Mouse (Mus musculus) ES-E14 (cell line): ENCODE data around the gene Jph3. TPM values are rescaled to one million over a fixed set of nuclear protein-coding genes. Genes with fewer than 3 reads are reported as not detected.

Source experiments
- DNase-seq: peaks from one replicate; pipeline ENCODE4 v3.0.0-alpha.2; 2013; ENCODE audit warnings: low read depth, low spot score
- H3K27ac ChIP-seq: 2 replicates; pipeline ENCODE4 v1.5.1; 2012; ENCODE audit warnings: low read depth, mild to moderate bottlenecking, low read length, moderate library complexity, mixed read lengths; ENCODE audit not compliant: poor library complexity, insufficient read depth, severe bottlenecking
- H3K36me3 ChIP-seq: 2 replicates; pipeline ENCODE4 v1.6.1; 2012; ENCODE audit warnings: mild to moderate bottlenecking, low read length, moderate library complexity, mixed read lengths; ENCODE audit not compliant: control insufficient read depth, poor library complexity, insufficient read depth, severe bottlenecking
- H3K4me1 ChIP-seq, 2 experiments: fragments of 150-350 bp in 1 of 2; sonication (generic) in 1 of 2; 2 replicates each; pipeline ENCODE4 v1.6.1; 2012; ENCODE audit warnings: low read length in 2 of 2, mild to moderate bottlenecking in 1 of 2, mixed read lengths in 1 of 2; ENCODE audit not compliant: control insufficient read depth in 2 of 2, insufficient read depth in 2 of 2, poor library complexity in 1 of 2
- H3K4me3 ChIP-seq, 2 experiments: fragments of 150-350 bp in 1 of 2; sonication (generic) in 1 of 2; 2 replicates each; pipeline ENCODE4 v1.5.1; 2012; ENCODE audit warnings: low read length in 2 of 2, low read depth in 1 of 2, mild to moderate bottlenecking in 1 of 2, mixed read lengths in 1 of 2; ENCODE audit not compliant: insufficient read depth in 1 of 2, poor library complexity in 1 of 2, severe bottlenecking in 1 of 2
- H3K9ac ChIP-seq: 2 replicates; pipeline ENCODE4 v1.6.1; 2012; ENCODE audit warnings: low read depth, mild to moderate bottlenecking, low read length, mixed read lengths; ENCODE audit not compliant: poor library complexity, insufficient read depth, severe bottlenecking
- H3K9me3 ChIP-seq: fragments of 150-350 bp; sonication (generic); 2 replicates; pipeline ENCODE4 v1.6.1; 2012; ENCODE audit warnings: low read depth, mild to moderate bottlenecking, low read length; ENCODE audit not compliant: control insufficient read depth, insufficient read depth
- CHD2 ChIP-seq: IDR thresholded peaks from 2 replicates; pipeline ENCODE4 v1.6.1; 2014; ENCODE audit warnings: mild to moderate bottlenecking, low read depth, low read length, inconsistent platforms
- HCFC1 ChIP-seq: IDR thresholded peaks from 2 replicates; pipeline ENCODE4 v1.6.1; 2012; ENCODE audit warnings: low read length, inconsistent platforms, borderline replicate concordance; ENCODE audit not compliant: insufficient read depth
- MAFK ChIP-seq: IDR thresholded peaks from 2 replicates; pipeline ENCODE4 v1.6.1; 2014; ENCODE audit warnings: mild to moderate bottlenecking, low read depth, low read length, inconsistent platforms; ENCODE audit not compliant: insufficient read depth
- ZC3H11A ChIP-seq: IDR thresholded peaks from 2 replicates; pipeline ENCODE4 v1.6.1; 2012; ENCODE audit warnings: low read depth, mild to moderate bottlenecking, inconsistent platforms, low read length, borderline replicate concordance
- ZNF384 ChIP-seq: IDR thresholded peaks from 2 replicates; pipeline ENCODE4 v1.6.1; 2012; ENCODE audit warnings: low read depth, low read length, inconsistent platforms
- in situ Hi-C, 2 experiments: fragments of 600-800 bp; cut with MboI; formaldehyde crosslinking; loops; one replicate each; pipeline ENCODE4 v1.15.1; 2025; ENCODE audit warnings: low sequenced_read_pairs in 2 of 2, inconsistent platforms in 1 of 2; ENCODE audit not compliant: unreplicated experiment in 2 of 2
- total RNA-seq: library from RNA; depleted of rRNA; stranded (reverse); fragments of 300-350 nt; gene quantifications from 2 replicates; pipeline ENCODE4 v1.2.3, GENCODE M21; 2012

Gene Jph3
- total RNA-seq, 1 experiment = 0.76 TPM

DNA sequence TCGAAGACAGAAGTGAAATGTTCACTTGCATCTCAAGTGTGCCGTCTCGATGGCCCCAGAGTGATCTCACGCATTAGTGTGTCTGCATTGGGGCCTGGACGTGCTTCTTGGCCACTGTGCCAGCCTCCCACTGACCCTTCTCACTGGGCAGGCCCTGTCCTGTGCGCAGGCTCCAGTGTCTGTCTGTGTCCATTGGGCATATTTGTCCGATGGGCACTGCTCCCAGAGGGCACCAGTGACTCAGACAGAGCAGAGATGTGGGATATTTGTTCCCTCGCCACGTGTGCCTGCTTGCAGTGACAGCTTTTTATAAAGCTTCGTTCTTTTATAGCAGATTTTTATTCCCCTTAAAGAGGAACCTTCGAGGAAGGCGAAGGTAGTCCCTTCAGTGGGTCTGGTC is 44.5 kb downstream of the Jph3 start:
- Histone ChIP-seq H3K27ac (no peak overlapping the region), H3K9ac (no peak overlapping the region), H3K4me3 (no peak overlapping the region), H3K36me3 (no peaks in the 10 kb centered on the region), H3K4me1 (peaks cover 0 to 9% of the 10 kb centered on the region in 2 experiments; a peak in 1 of 4 replicates), H3K9me3 (no peaks in the 10 kb centered on the region)
- in situ Hi-C loops = no loop called here
- no peak for TF ChIP-seq MAFK
- no peak for TF ChIP-seq HCFC1
- TF ChIP-seq ZNF384 = no peak
- TF ChIP-seq ZC3H11A = no peak
- TF ChIP-seq CHD2 = no peak
- DNase-seq = no peak

DNA sequence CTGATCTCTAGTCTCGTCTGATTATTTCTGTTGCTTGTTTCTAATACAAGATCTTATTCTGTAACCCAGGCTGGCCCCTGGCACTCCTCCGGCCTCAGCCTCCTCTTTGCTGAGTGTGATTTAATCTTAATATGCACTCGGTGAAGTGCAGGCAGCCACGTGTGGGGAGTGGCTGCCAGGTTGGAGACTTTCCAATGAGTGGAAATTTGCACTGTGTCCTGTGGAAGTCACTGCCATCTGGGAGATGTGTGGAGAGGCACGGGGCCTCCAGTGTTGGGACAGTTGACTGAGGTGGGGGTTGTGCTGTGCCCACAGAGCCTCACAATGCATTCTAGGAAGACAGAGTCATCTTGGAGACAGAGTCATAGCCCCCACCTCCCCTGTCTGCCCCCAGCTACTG is 53.1 kb downstream of the Jph3 start:
- H3K4me3 ChIP-seq = no peak overlapping the region
- no peaks in the 10 kb centered on the region for H3K36me3 ChIP-seq
- no peak for TF ChIP-seq ZC3H11A
- TF ChIP-seq CHD2 = no peak
- TF ChIP-seq HCFC1 = no peak
- TF ChIP-seq ZNF384 = no peak
- TF ChIP-seq MAFK = no peak
- DNase-seq = no peak
- no peak overlapping the region for H3K27ac ChIP-seq
- in situ Hi-C loops = no loop called here
- no peaks in the 10 kb centered on the region for H3K9me3 ChIP-seq
- no peaks in the 10 kb centered on the region for H3K4me1 ChIP-seq
- H3K9ac ChIP-seq = no peak overlapping the region

DNA sequence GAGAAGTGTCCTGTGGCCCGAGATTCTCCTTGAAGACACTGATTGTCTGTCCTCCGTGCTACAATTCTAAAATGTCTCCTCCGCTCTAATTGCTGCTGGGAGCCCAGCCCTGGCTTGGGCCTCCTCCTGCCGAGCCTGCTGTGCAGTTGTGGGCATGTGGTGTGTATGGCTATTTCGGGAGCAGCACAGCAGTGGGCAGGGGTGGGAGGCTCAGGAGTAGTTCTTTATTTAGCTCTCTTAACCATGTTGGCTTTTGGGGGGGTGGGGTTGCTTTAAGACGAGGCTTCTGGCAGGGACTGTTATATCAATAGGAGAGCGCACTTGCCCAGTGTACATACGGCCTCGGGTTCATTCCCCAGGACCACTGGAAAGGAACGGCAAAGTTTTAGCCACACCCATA is 57.1 kb downstream of the Jph3 start:
- Histone ChIP-seq H3K4me1 (no peaks in the 10 kb centered on the region; a peak in 1 of 4 replicates), H3K27ac (no peak overlapping the region), H3K9me3 (no peaks in the 10 kb centered on the region), H3K4me3 (no peak overlapping the region), H3K36me3 (no peaks in the 10 kb centered on the region), H3K9ac (no peak overlapping the region)
- DNase-seq = no peak
- TF ChIP-seq ZC3H11A (no peak), HCFC1 (no peak), MAFK (no peak), ZNF384 (no peak), CHD2 (no peak)
- in situ Hi-C loops = no loop called here

DNA sequence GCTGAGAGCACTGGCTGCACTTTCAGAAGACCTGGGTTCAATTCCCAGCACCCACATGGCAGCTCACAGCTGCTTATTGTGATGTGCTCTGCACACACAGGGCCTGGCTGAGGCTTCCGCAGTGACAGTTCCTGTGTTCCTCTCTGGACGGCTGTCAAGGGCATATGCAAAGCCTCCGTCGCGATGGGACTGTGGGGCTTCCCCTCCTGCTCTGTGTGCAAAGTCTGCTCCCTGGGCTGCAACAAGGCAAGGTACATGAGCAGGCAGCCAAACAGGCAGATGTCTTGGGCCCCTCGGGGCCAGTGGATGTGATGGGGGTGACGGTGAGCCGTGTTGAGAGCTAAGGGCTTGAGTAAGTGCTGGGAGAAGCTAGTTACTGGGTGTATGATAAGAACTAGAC is 59.4 kb downstream of the Jph3 start:
- Histone ChIP-seq H3K36me3 (no peaks in the 10 kb centered on the region), H3K9ac (no peak overlapping the region), H3K9me3 (no peaks in the 10 kb centered on the region), H3K4me3 (no peak overlapping the region), H3K27ac (no peak overlapping the region), H3K4me1 (peaks cover 0 to 2% of the 10 kb centered on the region in 2 experiments; a peak in 1 of 4 replicates)
- in situ Hi-C loops = no loop called here
- no peak for DNase-seq
- TF ChIP-seq MAFK (no peak), ZC3H11A (no peak), ZNF384 (no peak), CHD2 (no peak), HCFC1 (no peak)

DNA sequence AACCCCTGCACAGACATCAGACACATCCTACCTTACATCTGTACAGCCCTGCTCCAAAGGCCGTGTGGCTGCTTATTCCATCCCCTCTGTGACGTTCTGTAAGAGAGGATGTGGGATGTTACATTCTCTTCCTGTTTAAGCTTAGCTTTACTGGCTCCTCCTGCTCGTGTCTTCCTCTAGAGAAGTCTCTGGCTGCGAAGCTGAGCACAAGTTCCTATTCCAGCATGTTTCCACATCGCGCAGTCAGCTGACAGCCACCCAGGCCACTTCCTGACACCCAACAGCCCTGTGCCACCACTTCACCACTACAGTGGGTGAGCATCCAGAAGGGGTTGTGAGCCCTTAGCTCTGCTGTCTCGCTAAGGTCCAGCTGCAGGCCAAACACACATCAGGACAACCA is 62.7 kb downstream of the Jph3 start:
- H3K4me3 ChIP-seq = no peak overlapping the region
- in situ Hi-C loops = no loop called here
- H3K4me1 ChIP-seq = peaks cover 0 to 5% of the 10 kb centered on the region in 2 experiments; a peak in 1 of 4 replicates
- no peak overlapping the region for H3K9ac ChIP-seq
- no peak overlapping the region for H3K27ac ChIP-seq
- peaks cover 8% of the 10 kb centered on the region; the same call in 1 of the 2 replicates for H3K36me3 ChIP-seq
- DNase-seq = no peak
- TF ChIP-seq ZC3H11A (no peak), CHD2 (no peak), MAFK (no peak), ZNF384 (no peak), HCFC1 (no peak)
- no peaks in the 10 kb centered on the region for H3K9me3 ChIP-seq
